20 mouse cellular contexts compared by ENCODE assay signal in genomic region chr2:117176066-117176465, GRCm38 (mm10).
"Had no signal": no experiment of that assay in that cellular context is flagged by ENCODE, and none has a peak within 500 bp of the region (broad histone marks: within the 10 kb centered on the region; RNA-seq: fewer than 3 reads in every experiment).

No protein-coding gene starts in this region.

- H3K4me1 ChIP-seq: limb, embryonic 15.5 days; midbrain, embryonic 12.5 days; midbrain, embryonic 15.5 days; neural tube, embryonic 12.5 days; neural tube, embryonic 15.5 days; stomach, embryonic 15.5 days had no signal

- H3K36me3 ChIP-seq: midbrain, embryonic 15.5 days had no signal

- H3K4me3 ChIP-seq: limb, embryonic 12.5 days; limb, embryonic 15.5 days; midbrain, embryonic 12.5 days; midbrain, embryonic 15.5 days; neural tube, embryonic 12.5 days; neural tube, embryonic 15.5 days; stomach, embryonic 15.5 days had no signal

- H3K9me3 ChIP-seq: limb, embryonic 12.5 days; limb, embryonic 15.5 days; midbrain, embryonic 12.5 days; midbrain, embryonic 15.5 days; neural tube, embryonic 12.5 days; neural tube, embryonic 15.5 days; stomach, embryonic 15.5 days had no signal

- H3K9ac ChIP-seq: limb, embryonic 12.5 days; limb, embryonic 15.5 days; liver, embryonic 14.5 days; liver, postnatal 0 days; lung, embryonic 14.5 days; midbrain, embryonic 12.5 days; midbrain, embryonic 15.5 days; neural tube, embryonic 12.5 days; neural tube, embryonic 15.5 days; stomach, embryonic 15.5 days had no signal

- ATAC-seq: liver, postnatal 0 days; lung, postnatal 0 days; midbrain, embryonic 15.5 days had no signal

- DNase-seq: kidney, adult 9 months; kidney, postnatal 14 days; kidney, postnatal 4 days; layer of hippocampus, adult 9-11 months; liver, postnatal 0 days; lung, embryonic 14.5 days; retina, postnatal 1 day; right cerebral cortex, postnatal 25 days; spleen, adult 18-20 months; thymus, postnatal 25 days had no signal

- H3K27ac ChIP-seq: limb, embryonic 15.5 days; liver, embryonic 14.5 days; macrophage; midbrain, embryonic 12.5 days; midbrain, embryonic 15.5 days; neural tube, embryonic 12.5 days; neural tube, embryonic 15.5 days; stomach, embryonic 15.5 days had no signal

- H3K27me3 ChIP-seq: limb, embryonic 12.5 days; limb, embryonic 15.5 days; midbrain, embryonic 12.5 days; midbrain, embryonic 15.5 days; neural tube, embryonic 12.5 days; neural tube, embryonic 15.5 days; stomach, embryonic 15.5 days had no signal
